Mouse (Mus musculus) E14TG2a.4 (cell line): ENCODE data around the gene Prr5.
A peak's percentile ranks its signal among the peaks of the same experiment; 100 is the strongest.

ENCODE experiments used
- H3K27me3 ChIP-seq: 2 replicates; pipeline ENCODE4 v1.6.1; 2014; ENCODE audit warnings: low read length, control low read depth; ENCODE audit not compliant: insufficient read depth
- H3K36me3 ChIP-seq: 2 replicates; pipeline ENCODE4 v1.6.1; 2014; ENCODE audit warnings: low read length, control low read depth; ENCODE audit not compliant: insufficient read depth
- H3K4me1 ChIP-seq: replicated peaks from 2 replicates; pipeline ENCODE4 v1.6.1; 2014; ENCODE audit warnings: low read depth, low read length, control low read depth
- H3K4me3 ChIP-seq: replicated peaks from 2 replicates; pipeline ENCODE4 v1.5.1; 2014; ENCODE audit warnings: mild to moderate bottlenecking, low read length
- H3K9me3 ChIP-seq: 2 replicates; pipeline ENCODE4 v1.6.1; 2014; ENCODE audit warnings: low read length, control low read depth
- CTCF ChIP-seq: conservative IDR thresholded peaks from 2 replicates; pipeline ENCODE4 v1.5.1; 2014; ENCODE audit warnings: low read length
- NANOG ChIP-seq: IDR thresholded peaks from 2 replicates; pipeline ENCODE4 v1.6.1; 2014; ENCODE audit warnings: borderline replicate concordance, low read length, mixed read lengths
- POU5F1 ChIP-seq: IDR thresholded peaks from 2 replicates; pipeline ENCODE4 v1.6.1; 2014; ENCODE audit warnings: low read length, borderline replicate concordance

Prr5 gene

GRCm38 (mm10) chr15:84668938-84669747 lies at the start of gene Prr5:
Gene Prr5 (plus strand): TSS chr15:84669620.
- Histone ChIP-seq H3K4me1 (peaks cover 95% of the 10 kb centered on the region), H3K4me3 (peak within 1 kb of the TSS; percentile 53), H3K9me3 (no peaks in the 10 kb centered on the region), H3K27me3 (peaks cover 20% of the 10 kb centered on the region), H3K36me3 (peaks cover 4% of the 10 kb centered on the region; the same call in 1 of the 2 replicates)
- no peak for TF ChIP-seq NANOG
- no peak for TF ChIP-seq POU5F1
- no peak for TF ChIP-seq CTCF

- Histone ChIP-seq H3K9me3 (peaks cover 11% of the 10 kb centered on the region), H3K36me3 (no peaks in the 10 kb centered on the region), H3K27me3 (peaks cover 73% of the 10 kb centered on the region), H3K4me3 (no peak overlapping the region), H3K4me1 (peaks cover 41% of the 10 kb centered on the region)
- TF ChIP-seq CTCF = no peak
- no peak for TF ChIP-seq NANOG
Measured at GRCm38 (mm10) chr15:84620028-84620427, 49.4 kb upstream of the Prr5 start.

- H3K4me3 ChIP-seq = peak overlapping the region; percentile 13; the same call in 1 of the 2 replicates
- TF ChIP-seq POU5F1 (peak; percentile 100), NANOG (peak; percentile 71), CTCF (no peak)
- H3K27me3 ChIP-seq = peaks cover 74% of the 10 kb centered on the region
- peaks cover 41% of the 10 kb centered on the region for H3K4me1 ChIP-seq
- H3K36me3 ChIP-seq = no peaks in the 10 kb centered on the region
- H3K9me3 ChIP-seq = peaks cover 11% of the 10 kb centered on the region
Measured at GRCm38 (mm10) chr15:84621722-84622428, 47.5 kb upstream of the Prr5 start.

GRCm38 (mm10) chr15:84624870-84625269 lies 44.5 kb upstream of the Prr5 start:
- no peak for TF ChIP-seq NANOG
- TF ChIP-seq POU5F1 = no peak
- no peak for TF ChIP-seq CTCF
- H3K36me3 ChIP-seq = no peaks in the 10 kb centered on the region
- H3K9me3 ChIP-seq = peaks cover 1% of the 10 kb centered on the region
- H3K4me1 ChIP-seq = peaks cover 27% of the 10 kb centered on the region
- no peak overlapping the region for H3K4me3 ChIP-seq
- peaks cover 82% of the 10 kb centered on the region for H3K27me3 ChIP-seq

GRCm38 (mm10) chr15:84625712-84626414 lies 43.6 kb upstream of the Prr5 start:
- Histone ChIP-seq H3K4me3 (no peak overlapping the region), H3K27me3 (peaks cover 73% of the 10 kb centered on the region), H3K36me3 (no peaks in the 10 kb centered on the region), H3K9me3 (no peaks in the 10 kb centered on the region), H3K4me1 (peaks cover 19% of the 10 kb centered on the region)
- TF ChIP-seq CTCF (no peak), POU5F1 (no peak), NANOG (0 out of 2 replicates have a peak, but pooled peaks have one; percentile 36)

- no peaks in the 10 kb centered on the region for H3K9me3 ChIP-seq
- H3K36me3 ChIP-seq = no peaks in the 10 kb centered on the region
- H3K27me3 ChIP-seq = peaks cover 65% of the 10 kb centered on the region
- H3K4me1 ChIP-seq = peaks cover 12% of the 10 kb centered on the region
- TF ChIP-seq NANOG (no peak), CTCF (no peak; the same call in 1 of the 2 replicates), POU5F1 (no peak)
- no peak overlapping the region for H3K4me3 ChIP-seq
Measured at GRCm38 (mm10) chr15:84627308-84627707, 42.1 kb upstream of the Prr5 start.

GRCm38 (mm10) chr15:84629680-84630079 lies 39.7 kb upstream of the Prr5 start:
- Histone ChIP-seq H3K27me3 (peaks cover 46% of the 10 kb centered on the region), H3K9me3 (no peaks in the 10 kb centered on the region), H3K4me1 (peaks cover 5% of the 10 kb centered on the region; the same call in 1 of the 2 replicates), H3K4me3 (no peak overlapping the region), H3K36me3 (no peaks in the 10 kb centered on the region)
- TF ChIP-seq POU5F1 (no peak), CTCF (peak; percentile 76), NANOG (no peak)

- H3K4me3 ChIP-seq = no peak overlapping the region
- H3K36me3 ChIP-seq = no peaks in the 10 kb centered on the region
- peaks cover 29% of the 10 kb centered on the region for H3K27me3 ChIP-seq
- no peaks in the 10 kb centered on the region for H3K9me3 ChIP-seq
- TF ChIP-seq NANOG = no peak
- TF ChIP-seq POU5F1 = no peak
- peak; percentile 89 for TF ChIP-seq CTCF
- peaks cover 8% of the 10 kb centered on the region; the same call in 1 of the 2 replicates for H3K4me1 ChIP-seq
Measured at GRCm38 (mm10) chr15:84631560-84631959, 37.9 kb upstream of the Prr5 start.
